Mouse (Mus musculus): ENCODE measurements around the gene Pitpnc1. TPM values are rescaled to one million over a fixed set of nuclear protein-coding genes. Genes with fewer than 3 reads are reported as not detected.

The Pitpnc1 gene
- polyA plus RNA-seq, 1 experiment from 2014 or later, result 15.7 TPM

DNA sequence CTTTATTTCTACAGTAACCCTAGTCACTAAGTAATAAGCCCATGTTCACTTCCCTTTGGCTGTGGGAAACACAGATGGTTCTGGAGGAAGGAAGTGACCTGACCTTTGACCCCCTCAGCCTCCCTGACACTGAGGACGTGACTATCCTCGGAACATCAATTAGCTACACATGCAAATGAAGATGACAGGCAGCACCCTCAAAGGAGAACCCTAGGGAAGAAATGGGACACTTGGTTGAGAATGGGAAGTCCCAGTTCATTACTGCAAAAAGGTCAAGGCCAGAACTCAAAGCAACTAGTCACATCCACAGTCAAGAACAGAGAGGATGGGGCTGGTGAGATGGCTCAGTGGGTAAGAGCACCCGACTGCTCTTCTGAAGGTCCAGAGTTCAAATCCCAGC, 29.4 kb downstream of the Pitpnc1 start:
- no peak for ATAC-seq (ENCODE audit: insufficient number of reproducible peaks, insufficient read depth, low FRiP score, low read depth)
- 53% methylated on average over 3 of the region's 3 CpGs for WGBS

DNA sequence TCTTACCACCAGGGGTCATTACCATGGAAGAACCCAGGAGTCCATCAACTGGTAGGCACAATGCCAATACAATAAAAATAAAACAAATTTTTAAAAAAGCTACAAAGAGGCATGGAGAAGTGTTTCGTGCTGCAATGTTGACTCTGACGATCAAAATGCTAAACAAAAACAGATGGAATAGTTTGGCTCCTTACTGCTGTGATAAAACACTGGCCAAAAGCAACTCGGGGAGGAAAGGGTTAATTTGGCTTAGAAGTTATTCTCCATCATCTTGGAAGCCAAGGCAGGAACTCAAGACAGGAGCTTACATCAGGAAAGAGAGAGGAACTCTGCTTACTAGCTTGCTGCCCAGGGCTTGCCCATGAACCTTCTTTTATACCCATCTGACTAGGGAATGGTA, 32.4 kb downstream of the Pitpnc1 start:
- Histone ChIP-seq H3K9ac (replicated peaks; ENCODE audit: low read depth, low read length) (no peak overlapping the region), H3K4me2 (replicated peaks; ENCODE audit: low read depth, low read length) (no peak overlapping the region), H3K27me3 (ENCODE audit: control insufficient read depth, insufficient read depth, low read length) (no peaks in the 10 kb centered on the region), H3K36me3 (ENCODE audit: control insufficient read depth, insufficient read depth, low read length) (no peaks in the 10 kb centered on the region), H3K4me3 (ENCODE audit: low read depth, low read length) (no peak overlapping the region), H3K27ac (ENCODE audit: low read length) (no peak overlapping the region), H3K9me3 (ENCODE audit: control insufficient read depth, low read depth, low read length) (no peaks in the 10 kb centered on the region; the same call in 1 of the 2 replicates), H3K4me1 (ENCODE audit: control insufficient read depth, insufficient read depth, low read length) (no peaks in the 10 kb centered on the region)
- WGBS, result 85% methylated on average over 3 of the region's 3 CpGs
- ATAC-seq (ENCODE audit: insufficient number of reproducible peaks, insufficient read depth, low FRiP score, low read depth), result no peak

More for the DNA sequence above, 29.4 kb downstream of the Pitpnc1 start:
- Histone ChIP-seq H3K9ac (replicated peaks; ENCODE audit: low read depth, low read length) (no peak overlapping the region), H3K27ac (ENCODE audit: low read length) (no peak overlapping the region), H3K4me3 (ENCODE audit: low read depth, low read length) (no peak overlapping the region), H3K4me2 (replicated peaks; ENCODE audit: low read depth, low read length) (no peak overlapping the region), H3K27me3 (ENCODE audit: control insufficient read depth, insufficient read depth, low read length) (no peaks in the 10 kb centered on the region), H3K4me1 (ENCODE audit: control insufficient read depth, insufficient read depth, low read length) (no peaks in the 10 kb centered on the region), H3K9me3 (ENCODE audit: control insufficient read depth, low read depth, low read length) (no peaks in the 10 kb centered on the region), H3K36me3 (ENCODE audit: control insufficient read depth, insufficient read depth, low read length) (no peaks in the 10 kb centered on the region)

DNA sequence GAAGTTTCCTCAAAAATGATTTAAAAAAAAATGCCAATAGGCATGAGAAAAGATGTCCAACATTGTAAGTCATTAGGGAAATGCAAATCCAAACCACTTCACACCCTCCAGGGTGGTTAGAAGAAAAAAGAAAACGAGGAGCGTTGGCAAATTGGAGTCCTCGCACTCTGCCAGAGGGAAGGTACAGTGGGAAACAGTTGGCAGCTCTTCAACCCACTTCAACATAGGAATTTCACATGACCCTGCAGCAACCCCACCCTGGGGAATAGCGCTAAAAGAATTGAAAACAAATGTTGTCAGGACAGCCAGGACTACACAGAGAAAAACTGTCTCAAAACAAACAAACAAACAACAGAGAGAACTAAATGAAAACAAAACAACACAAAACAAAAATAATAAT, 32.8 kb downstream of the Pitpnc1 start:
- no peaks in the 10 kb centered on the region for H3K27me3 ChIP-seq (ENCODE audit: control insufficient read depth, insufficient read depth, low read length)
- H3K4me3 ChIP-seq (ENCODE audit: low read depth, low read length), result no peak overlapping the region
- no peaks in the 10 kb centered on the region for H3K36me3 ChIP-seq (ENCODE audit: control insufficient read depth, insufficient read depth, low read length)
- H3K9me3 ChIP-seq (ENCODE audit: control insufficient read depth, low read depth, low read length), result no peaks in the 10 kb centered on the region; the same call in 1 of the 2 replicates
- H3K9ac ChIP-seq (replicated peaks; ENCODE audit: low read depth, low read length), result no peak overlapping the region
- no peak for ATAC-seq (ENCODE audit: insufficient number of reproducible peaks, insufficient read depth, low FRiP score, low read depth)
- no peaks in the 10 kb centered on the region for H3K4me1 ChIP-seq (ENCODE audit: control insufficient read depth, insufficient read depth, low read length)
- H3K27ac ChIP-seq (ENCODE audit: low read length), result no peak overlapping the region
- WGBS, result 79% methylated on average over 4 of the region's 4 CpGs
- no peak overlapping the region for H3K4me2 ChIP-seq (replicated peaks; ENCODE audit: low read depth, low read length)

DNA sequence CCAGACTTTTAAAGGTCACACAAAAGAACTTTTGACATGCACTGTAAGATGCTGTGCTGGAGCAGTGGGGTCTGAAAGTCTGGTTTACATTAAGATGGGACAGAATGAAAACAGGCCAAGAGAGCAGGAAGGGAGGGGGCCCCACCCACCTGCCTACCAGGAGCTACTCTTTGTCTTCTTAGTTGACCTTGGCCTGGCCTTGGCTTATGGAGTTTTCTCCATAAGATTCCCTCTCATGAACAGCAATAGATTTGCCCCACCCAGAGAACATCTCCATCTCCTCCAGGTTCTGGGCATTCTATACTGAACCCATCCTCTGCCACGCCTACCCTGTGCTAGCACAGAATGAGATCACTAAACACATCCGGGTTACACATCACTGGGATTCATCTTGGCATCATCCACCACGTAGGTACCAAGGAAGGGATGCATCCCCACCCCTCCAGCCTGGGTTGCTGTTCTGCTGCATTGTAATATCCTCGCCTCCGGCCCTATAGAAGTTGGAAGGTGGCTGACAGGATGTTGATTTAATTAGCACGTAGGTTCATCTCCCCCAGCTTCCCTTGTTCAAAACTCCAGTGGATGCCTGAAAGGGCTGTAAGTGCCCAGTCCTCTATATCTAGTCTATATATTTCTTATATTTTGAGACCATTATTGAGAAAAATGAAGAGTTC, 34.6 kb downstream of the Pitpnc1 start:
- Histone ChIP-seq H3K27me3 (ENCODE audit: control insufficient read depth, insufficient read depth, low read length) (no peaks in the 10 kb centered on the region), H3K9me3 (ENCODE audit: control insufficient read depth, low read depth, low read length) (no peaks in the 10 kb centered on the region; the same call in 1 of the 2 replicates), H3K36me3 (ENCODE audit: control insufficient read depth, insufficient read depth, low read length) (no peaks in the 10 kb centered on the region), H3K9ac (replicated peaks; ENCODE audit: low read depth, low read length) (no peak overlapping the region), H3K4me2 (replicated peaks; ENCODE audit: low read depth, low read length) (no peak overlapping the region), H3K27ac (ENCODE audit: low read length) (no peak overlapping the region), H3K4me3 (ENCODE audit: low read depth, low read length) (no peak overlapping the region), H3K4me1 (ENCODE audit: control insufficient read depth, insufficient read depth, low read length) (no peaks in the 10 kb centered on the region)
- whole genome bisulfite sequencing, result 84% methylated on average over 6 of the region's 6 CpGs
- ATAC-seq (ENCODE audit: insufficient number of reproducible peaks, insufficient read depth, low FRiP score, low read depth), result no peak

DNA sequence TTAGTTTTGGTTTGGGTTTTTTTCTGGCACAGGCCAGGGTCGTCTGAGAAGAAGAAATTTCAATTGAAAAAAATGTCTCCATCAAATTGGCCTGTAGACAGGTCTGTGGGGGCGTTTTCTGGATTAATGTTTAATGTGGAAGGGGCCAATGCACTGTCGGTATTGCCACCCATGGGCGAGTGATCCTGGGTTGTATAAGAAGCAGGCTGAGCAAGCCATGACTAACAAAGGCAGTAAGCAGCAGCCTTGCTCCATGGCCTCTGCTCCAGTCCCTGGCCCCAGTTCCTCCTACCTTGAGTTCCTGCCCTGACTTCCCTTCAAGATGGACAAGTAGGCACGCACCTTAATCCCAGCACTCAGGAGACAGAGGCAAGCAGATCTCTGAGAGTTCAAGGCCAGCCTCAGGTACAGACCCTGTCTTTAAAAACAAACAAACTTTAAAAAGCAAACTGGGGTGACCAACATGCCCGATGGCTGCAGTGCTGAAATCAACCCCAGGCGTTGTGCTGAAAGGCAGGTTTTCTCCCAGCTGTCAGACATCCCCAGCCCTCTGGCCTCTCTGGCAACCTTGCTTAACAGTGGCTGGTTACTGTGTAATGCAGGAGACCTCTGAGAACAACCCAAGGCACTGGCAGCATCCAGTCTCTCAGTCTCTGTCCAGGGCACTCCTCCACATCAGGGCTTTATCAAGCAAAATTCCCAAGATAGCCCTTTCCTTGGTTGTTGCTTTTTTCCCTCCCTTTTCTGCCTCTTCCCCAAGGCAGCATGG, 39.1 kb downstream of the Pitpnc1 start:
- no peak for ATAC-seq (ENCODE audit: insufficient number of reproducible peaks, insufficient read depth, low FRiP score, low read depth)
- 68% methylated on average over 7 of the region's 7 CpGs for WGBS

DNA sequence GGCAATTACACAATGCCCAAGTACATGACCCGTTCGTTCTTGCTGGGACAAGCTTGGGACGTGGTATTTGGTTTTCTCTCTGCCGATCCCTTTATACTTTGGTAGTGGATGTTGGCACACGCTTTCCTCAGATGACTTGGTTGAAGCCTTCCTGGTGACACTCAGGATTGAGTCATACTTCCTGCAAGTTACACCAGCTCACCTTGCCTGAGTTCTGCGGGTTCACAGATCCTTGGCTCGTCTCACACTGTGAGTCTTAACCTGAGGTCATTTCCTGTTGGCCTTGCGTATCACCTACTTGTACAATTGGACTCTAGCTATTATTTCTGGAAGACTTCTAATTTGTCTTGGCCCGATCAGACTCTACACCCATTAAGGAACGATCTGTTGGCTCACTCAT, 42.5 kb downstream of the Pitpnc1 start:
- WGBS, result 89% methylated on average over 10 of the region's 10 CpGs
- Histone ChIP-seq H3K4me3 (ENCODE audit: low read depth, low read length) (no peak overlapping the region), H3K9ac (replicated peaks; ENCODE audit: low read depth, low read length) (no peak overlapping the region), H3K27me3 (ENCODE audit: control insufficient read depth, insufficient read depth, low read length) (no peaks in the 10 kb centered on the region), H3K27ac (ENCODE audit: low read length) (no peak overlapping the region), H3K4me1 (ENCODE audit: control insufficient read depth, insufficient read depth, low read length) (no peaks in the 10 kb centered on the region), H3K4me2 (replicated peaks; ENCODE audit: low read depth, low read length) (no peak overlapping the region), H3K9me3 (ENCODE audit: control insufficient read depth, low read depth, low read length) (no peaks in the 10 kb centered on the region), H3K36me3 (ENCODE audit: control insufficient read depth, insufficient read depth, low read length) (no peaks in the 10 kb centered on the region)
- ATAC-seq (ENCODE audit: insufficient number of reproducible peaks, insufficient read depth, low FRiP score, low read depth), result no peak

More for the DNA sequence above, 39.1 kb downstream of the Pitpnc1 start:
- no peaks in the 10 kb centered on the region for H3K36me3 ChIP-seq (ENCODE audit: control insufficient read depth, insufficient read depth, low read length)
- H3K4me3 ChIP-seq (ENCODE audit: low read depth, low read length), result no peak overlapping the region
- no peak overlapping the region for H3K9ac ChIP-seq (replicated peaks; ENCODE audit: low read depth, low read length)
- no peak overlapping the region for H3K4me2 ChIP-seq (replicated peaks; ENCODE audit: low read depth, low read length)
- no peaks in the 10 kb centered on the region for H3K4me1 ChIP-seq (ENCODE audit: control insufficient read depth, insufficient read depth, low read length)
- no peaks in the 10 kb centered on the region; the same call in 1 of the 2 replicates for H3K9me3 ChIP-seq (ENCODE audit: control insufficient read depth, low read depth, low read length)
- no peak overlapping the region for H3K27ac ChIP-seq (ENCODE audit: low read length)
- H3K27me3 ChIP-seq (ENCODE audit: control insufficient read depth, insufficient read depth, low read length), result no peaks in the 10 kb centered on the region

DNA sequence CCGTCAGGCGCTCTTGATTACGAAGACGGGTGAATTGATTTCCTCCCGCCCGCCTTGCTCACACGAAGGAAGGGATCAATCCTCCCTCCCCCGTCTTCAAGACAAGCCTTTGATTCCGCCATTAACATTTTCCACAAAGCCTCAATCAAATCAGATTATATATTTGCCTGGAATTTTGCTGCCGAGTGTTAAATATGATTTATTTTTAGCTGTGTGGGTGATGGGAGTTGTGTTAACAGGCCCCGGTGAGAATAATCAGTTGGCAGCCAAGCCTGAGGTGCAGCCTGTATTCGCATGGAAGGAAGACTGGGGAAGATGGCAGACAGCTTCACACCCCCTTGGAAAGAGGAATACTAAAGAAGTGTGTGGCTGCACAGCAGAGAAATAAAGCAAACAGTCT, 46.3 kb downstream of the Pitpnc1 start:
- no peak overlapping the region for H3K9ac ChIP-seq (replicated peaks; ENCODE audit: low read depth, low read length)
- no peak overlapping the region for H3K4me3 ChIP-seq (ENCODE audit: low read depth, low read length)
- H3K4me2 ChIP-seq (replicated peaks; ENCODE audit: low read depth, low read length), result no peak overlapping the region
- no peaks in the 10 kb centered on the region for H3K9me3 ChIP-seq (ENCODE audit: control insufficient read depth, low read depth, low read length)
- 0 out of 2 replicates have a peak, but pooled peaks cover 3% of the 10 kb centered on the region for H3K4me1 ChIP-seq (ENCODE audit: control insufficient read depth, insufficient read depth, low read length)
- 82% methylated on average over 12 of the region's 12 CpGs for WGBS
- H3K27me3 ChIP-seq (ENCODE audit: control insufficient read depth, insufficient read depth, low read length), result no peaks in the 10 kb centered on the region
- ATAC-seq (ENCODE audit: insufficient number of reproducible peaks, insufficient read depth, low FRiP score, low read depth), result no peak
- no peaks in the 10 kb centered on the region for H3K36me3 ChIP-seq (ENCODE audit: control insufficient read depth, insufficient read depth, low read length)
- H3K27ac ChIP-seq (ENCODE audit: low read length), result no peak overlapping the region

DNA sequence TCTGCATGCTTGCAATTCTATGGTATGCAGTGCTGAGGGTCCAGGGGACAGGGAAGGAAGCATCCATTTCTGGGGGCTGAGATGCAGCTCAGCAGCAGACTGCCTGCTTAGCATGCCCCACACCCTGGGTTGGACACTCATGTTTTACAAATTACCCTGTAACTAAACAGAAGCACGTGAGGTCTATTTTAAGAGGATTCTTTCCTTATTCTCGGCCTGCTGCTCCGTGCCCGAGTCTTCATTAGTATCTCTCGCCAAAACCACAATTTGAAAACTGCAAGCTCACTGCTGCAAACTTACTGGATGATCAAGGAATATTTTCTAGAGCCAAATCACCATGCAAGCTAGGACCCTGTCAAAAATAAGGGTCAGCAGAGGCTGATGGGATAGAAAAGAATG, 48.1 kb downstream of the Pitpnc1 start:
- no peaks in the 10 kb centered on the region for H3K36me3 ChIP-seq (ENCODE audit: control insufficient read depth, insufficient read depth, low read length)
- H3K27ac ChIP-seq (ENCODE audit: low read length), result no peak overlapping the region
- no peak overlapping the region for H3K9ac ChIP-seq (replicated peaks; ENCODE audit: low read depth, low read length)
- WGBS, result 47% methylated on average over 5 of the region's 5 CpGs
- no peak for ATAC-seq (ENCODE audit: insufficient number of reproducible peaks, insufficient read depth, low FRiP score, low read depth)
- no peaks in the 10 kb centered on the region for H3K9me3 ChIP-seq (ENCODE audit: control insufficient read depth, low read depth, low read length)
- H3K4me1 ChIP-seq (ENCODE audit: control insufficient read depth, insufficient read depth, low read length), result 0 out of 2 replicates have a peak, but pooled peaks cover 3% of the 10 kb centered on the region
- no peak overlapping the region for H3K4me3 ChIP-seq (ENCODE audit: low read depth, low read length)
- no peak overlapping the region for H3K4me2 ChIP-seq (replicated peaks; ENCODE audit: low read depth, low read length)
- H3K27me3 ChIP-seq (ENCODE audit: control insufficient read depth, insufficient read depth, low read length), result no peaks in the 10 kb centered on the region

Measured in stomach, embryonic 14.5 days (tissue).